Mouse (Mus musculus) megakaryocyte, embryonic 14.5 days (primary cell): ENCODE measurements around the gene Grid2ip.

ENCODE experiments used
- FLI1 ChIP-seq: IDR thresholded peaks from 2 replicates; pipeline ENCODE4 v1.6.1; 2012; ENCODE audit warnings: low read length, inconsistent platforms, mixed read lengths
- GATA1 ChIP-seq: IDR thresholded peaks from 3 replicates; pipeline ENCODE4 v1.6.1; 2012; ENCODE audit warnings: mixed read lengths, low read length, inconsistent platforms, borderline replicate concordance

GRCm38 (mm10) chr5:143421484-143421883 is 64.3 kb downstream of the Grid2ip start:
- TF ChIP-seq GATA1 (no peak), FLI1 (no peak)
